Mouse (Mus musculus): ENCODE results near the gene Lhx1. TPM values are rescaled to one million over a fixed set of nuclear protein-coding genes. Genes with fewer than 3 reads are reported as not detected.

Gene Lhx1
- total and polyA plus RNA-seq, 3 experiments = 0.04 TPM; not detected in 2

- H3K4me3 ChIP-seq (replicated peaks in 1 of 3; ENCODE audit: low read depth in 2 of 3, low read length in 2 of 3, poor library complexity in 1 of 3) = no peak overlapping the region
- dilution Hi-C loops (cut with MboI; ENCODE audit: extremely low pct_ligation_motif_present, extremely low pct_unique_long_range_greater_than_20kb, low sequenced_read_pairs) (no loop called here), in situ Hi-C loops (cut with MboI; ENCODE audit: low pct_ligation_motif_present, low pct_unique_long_range_greater_than_20kb, low sequenced_read_pairs) (no loop called here)
- H3K9ac ChIP-seq (ENCODE audit: insufficient read depth, low read depth) = no peak overlapping the region
- DNase-seq (ENCODE audit: extremely low read depth) = no peak
- H3K27ac ChIP-seq (ENCODE audit: insufficient read depth, low read depth) = no peak overlapping the region
- H3K27me3 ChIP-seq (replicated peaks) = no peaks in the 10 kb centered on the region
- H3K36me3 ChIP-seq (replicated peaks in 1 of 2; ENCODE audit: control insufficient read depth in 1 of 2, insufficient read depth in 1 of 2, low read length in 1 of 2) = peaks cover 15 to 53% of the 10 kb centered on the region in 2 experiments
- no peak overlapping the region for H3K4me2 ChIP-seq (ENCODE audit: insufficient read depth, low read depth, poor library complexity, severe bottlenecking)
- no peak for TF ChIP-seq MYC (IDR thresholded peaks at IDR 0.05; ENCODE audit: low read depth, low read length)
- no peak for TF ChIP-seq PAX5 (IDR thresholded peaks at IDR 0.05; ENCODE audit: low read length)
- TF ChIP-seq UBTF (IDR thresholded peaks at IDR 0.05; ENCODE audit: low read depth, low read length) = no peak
- no peak for TF ChIP-seq MAX (IDR thresholded peaks at IDR 0.05; ENCODE audit: low read length)
- TF ChIP-seq SMC3 (IDR thresholded peaks at IDR 0.05; ENCODE audit: low read depth, low read length) = no peak
- no peak for TF ChIP-seq ELF1 (IDR thresholded peaks at IDR 0.05; ENCODE audit: low read depth, low read length)
- peaks cover 3 to 48% of the 10 kb centered on the region in 2 experiments; a peak in 3 of 4 replicates for H3K4me1 ChIP-seq (ENCODE audit: control insufficient read depth in 1 of 2, insufficient read depth in 2 of 2)
- H3K9me3 ChIP-seq (replicated peaks; ENCODE audit: low read length) = no peaks in the 10 kb centered on the region
- H3K79me2 ChIP-seq (replicated peaks; ENCODE audit: control insufficient read depth, extremely low read depth, insufficient read depth, poor library complexity, severe bottlenecking) = peaks cover 47% of the 10 kb centered on the region
Observed at GRCm38 (mm10) chr11:84476641-84477040, 48.7 kb downstream of the Lhx1 start.

DNA sequence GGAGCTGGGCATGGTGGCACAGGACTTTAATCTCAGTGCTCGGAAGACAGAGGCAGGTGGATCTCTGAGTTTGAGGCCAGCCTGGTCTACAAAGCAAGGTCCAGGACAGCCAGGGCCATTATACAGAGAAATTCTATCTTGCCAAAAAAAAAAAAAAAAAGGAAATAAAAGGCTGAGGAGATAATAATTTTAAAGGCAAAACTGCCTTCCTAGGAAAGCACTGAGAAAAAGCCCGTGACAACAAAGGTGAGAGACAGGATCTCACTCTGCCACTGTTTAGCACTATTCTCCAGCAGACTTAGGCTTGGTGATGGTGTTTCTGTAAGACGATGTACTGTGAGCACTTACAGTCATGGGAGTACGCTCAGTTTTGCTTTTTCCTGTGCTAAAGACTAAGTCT lies 49.3 kb downstream of the Lhx1 start:
- Histone ChIP-seq H3K36me3 (replicated peaks in 1 of 2; ENCODE audit: control insufficient read depth in 1 of 2, insufficient read depth in 1 of 2, low read length in 1 of 2) (peaks cover 17 to 58% of the 10 kb centered on the region in 2 experiments), H3K27ac (ENCODE audit: insufficient read depth, low read depth) (no peak overlapping the region), H3K9me3 (replicated peaks; ENCODE audit: low read length) (no peaks in the 10 kb centered on the region), H3K79me2 (replicated peaks; ENCODE audit: control insufficient read depth, extremely low read depth, insufficient read depth, poor library complexity, severe bottlenecking) (peaks cover 44% of the 10 kb centered on the region), H3K4me2 (ENCODE audit: insufficient read depth, low read depth, poor library complexity, severe bottlenecking) (no peak overlapping the region), H3K9ac (ENCODE audit: insufficient read depth, low read depth) (no peak overlapping the region), H3K4me1 (ENCODE audit: control insufficient read depth in 1 of 2, insufficient read depth in 2 of 2) (peaks cover 3 to 41% of the 10 kb centered on the region in 2 experiments; a peak in 3 of 4 replicates), H3K27me3 (replicated peaks) (no peaks in the 10 kb centered on the region), H3K4me3 (replicated peaks in 1 of 3; ENCODE audit: low read depth in 2 of 3, low read length in 2 of 3, poor library complexity in 1 of 3) (no peak overlapping the region)
- dilution Hi-C loops (cut with MboI; ENCODE audit: extremely low pct_ligation_motif_present, extremely low pct_unique_long_range_greater_than_20kb, low sequenced_read_pairs) = no loop called here
- TF ChIP-seq CHD2 (IDR thresholded peaks at IDR 0.05; ENCODE audit: low read length) = no peak
- TF ChIP-seq JUND (conservative IDR thresholded peaks at IDR 0.05; ENCODE audit: low read depth, low read length) = no peak
- TF ChIP-seq MAX (IDR thresholded peaks at IDR 0.05; ENCODE audit: low read length) = no peak
- TF ChIP-seq POLR2A (IDR thresholded peaks at IDR 0.05; ENCODE audit: low read depth, low read length) = no peak
- TF ChIP-seq SIN3A (IDR thresholded peaks at IDR 0.05; ENCODE audit: low read length) = no peak
- no peak for TF ChIP-seq USF2 (conservative IDR thresholded peaks at IDR 0.05; ENCODE audit: low read depth, low read length)
- TF ChIP-seq MXI1 (IDR thresholded peaks at IDR 0.05; ENCODE audit: low read depth, low read length) = no peak
- no peak for TF ChIP-seq RCOR1 (conservative IDR thresholded peaks at IDR 0.05; ENCODE audit: low read depth, low read length)
- TF ChIP-seq GABPA (IDR thresholded peaks at IDR 0.05; ENCODE audit: insufficient replicate concordance, low read depth, low read length) = no peak
- TF ChIP-seq NELFE (IDR thresholded peaks at IDR 0.05; ENCODE audit: low read depth, low read length) = no peak
- no peak for TF ChIP-seq ETS1 (conservative IDR thresholded peaks at IDR 0.05; ENCODE audit: low read depth, low read length)
- TF ChIP-seq ZC3H11A (IDR thresholded peaks at IDR 0.05; ENCODE audit: low read depth, low read length) = no peak
- TF ChIP-seq TCF12 (IDR thresholded peaks at IDR 0.05; ENCODE audit: low read depth, low read length) = no peak
- no peak for DNase-seq (ENCODE audit: extremely low read depth)
- in situ Hi-C loops (cut with MboI; ENCODE audit: low pct_ligation_motif_present, low pct_unique_long_range_greater_than_20kb, low sequenced_read_pairs) = no loop called here

Data from CH12.LX (cell line).